Mouse (Mus musculus) liver, embryonic 18 days (tissue): Measurements from ENCODE around the gene Vmn1r20. TPM values are rescaled to one million over a fixed set of nuclear protein-coding genes. Genes with fewer than 3 reads are reported as not detected.

Source experiments
- polyA plus RNA-seq: library from polyadenylated mRNA; depleted of rRNA; stranded (reverse); fragments of >200 nt; gene quantifications from 2 replicates; pipeline ENCODE4 v1.2.3, GENCODE M21; 2012; rRNA removed

The Vmn1r20 gene
- polyA plus RNA-seq, result not detected in 2 replicates

DNA sequence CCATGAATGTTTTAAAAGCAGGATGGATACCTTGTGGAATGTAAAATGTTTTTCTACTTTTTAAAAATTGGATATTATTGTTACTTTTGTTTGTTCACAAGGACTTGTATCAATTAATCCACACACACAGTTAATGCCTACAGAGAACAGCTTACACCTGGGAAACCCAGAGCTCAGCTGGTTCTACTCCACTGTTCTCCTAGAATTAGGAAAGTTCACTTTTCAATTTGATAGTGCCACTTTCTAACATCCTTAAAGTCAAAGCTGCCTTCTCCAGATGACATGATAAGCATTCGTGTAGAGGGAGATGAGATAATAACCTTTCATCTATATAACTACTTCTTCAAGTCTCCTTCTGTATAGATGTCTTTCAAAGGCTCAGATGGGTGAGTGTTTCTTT is at the start of gene Vmn1r20:
TSS of gene Vmn1r20 (plus strand) at position 301 of the 400 bp plus-strand sequence.

GRCm38 (mm10) chr6:57395683-57396082 is 33.0 kb upstream of the Vmn1r20 start, which contains the start of gene Vmn1r18:
Vmn1r18 (minus strand) TSS chr6:57395783.

DNA sequence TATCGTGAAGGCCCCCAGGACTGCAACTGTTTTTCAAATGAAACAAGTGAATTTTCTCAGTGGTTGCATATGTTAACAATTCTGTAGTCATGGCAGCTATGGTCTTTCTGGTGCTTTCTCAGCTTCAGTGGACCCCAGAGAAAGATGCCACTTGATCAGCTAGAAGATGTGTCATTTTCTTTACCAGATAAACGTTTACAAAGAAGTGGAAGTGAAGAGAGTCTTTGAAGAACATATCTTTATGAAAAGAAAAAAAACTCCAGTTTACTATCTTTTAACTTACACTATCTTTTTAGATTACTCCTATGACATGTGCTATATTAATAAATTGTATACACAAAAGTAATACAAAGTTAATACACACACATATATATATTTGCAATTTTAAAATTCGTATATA is 25.2 kb upstream of the Vmn1r20 start, which contains the start of gene Vmn1r19:
TSS of gene Vmn1r19 (plus strand) at position 301 of the 400 bp plus-strand sequence.

Other genes with a start within 250 kb of the Vmn1r20 start
- not detected in 2 replicates for gene Vmn1r13, start 225.6 kb upstream of the Vmn1r20 start, polyA plus RNA-seq
- not detected in 2 replicates for gene Vmn1r14, start 197.2 kb upstream of the Vmn1r20 start, polyA plus RNA-seq
- gene Vmn1r15, start 171.0 kb upstream of the Vmn1r20 start, polyA plus RNA-seq, result not detected in 2 replicates
- not detected in 2 replicates for gene Vmn1r16, start 99.4 kb upstream of the Vmn1r20 start, polyA plus RNA-seq
- gene Vmn1r17, start 65.2 kb upstream of the Vmn1r20 start, polyA plus RNA-seq, result not detected in 2 replicates
- not detected in 2 replicates for gene Vmn1r18, start 33.1 kb upstream of the Vmn1r20 start, polyA plus RNA-seq
- gene Vmn1r19, start 25.1 kb upstream of the Vmn1r20 start, polyA plus RNA-seq, result not detected in 2 replicates
- gene Ppm1k, start 106.5 kb downstream of the Vmn1r20 start, polyA plus RNA-seq, result 9.5 and 10.0 TPM in 2 replicates
- 4.5 and 6.0 TPM in 2 replicates for gene Herc6, start 152.1 kb downstream of the Vmn1r20 start, polyA plus RNA-seq